Mouse (Mus musculus) heart, postnatal 0 days (tissue): ENCODE data around the gene Dnm3. TPM values are rescaled to one million over a fixed set of nuclear protein-coding genes. Genes with fewer than 3 reads are reported as not detected.
A peak's percentile ranks its signal among the peaks of the same experiment; 100 is the strongest.

ENCODE experiments used
- ATAC-seq: fragments of 200-750 bp; cut with Nextera tagmentation; 2 replicates; pipeline ENCODE4 v1.8.0; 2017; ENCODE audit warnings: low read depth, moderate number of reproducible peaks, moderate library complexity; ENCODE audit not compliant: insufficient read depth
- DNase-seq: peaks from one replicate; pipeline ENCODE4 v3.0.0-alpha.2; 2016; ENCODE audit warnings: low spot score
- H3K27ac ChIP-seq: fragments of 300-500 bp; sonication (generic); 2 replicates; pipeline ENCODE4 v1.5.1; 2014; ENCODE audit warnings: low read depth, mild to moderate bottlenecking
- H3K27me3 ChIP-seq: fragments of 300-500 bp; sonication (generic); 2 replicates; pipeline ENCODE4 v1.6.1; 2014; ENCODE audit warnings: low read length, mixed read lengths; ENCODE audit not compliant: control insufficient read depth, insufficient read depth
- H3K36me3 ChIP-seq: fragments of 300-500 bp; sonication (generic); replicated peaks from 2 replicates; pipeline ENCODE4 v1.6.1; 2014; ENCODE audit warnings: low read length, mixed read lengths; ENCODE audit not compliant: control insufficient read depth, insufficient read depth
- H3K4me1 ChIP-seq: fragments of 300-500 bp; sonication (generic); 2 replicates; pipeline ENCODE4 v1.6.1; 2014; ENCODE audit warnings: antibody characterized with exemption; ENCODE audit not compliant: control insufficient read depth, insufficient read depth
- H3K4me2 ChIP-seq: fragments of 300-500 bp; sonication (generic); 2 replicates; pipeline ENCODE4 v1.6.1; 2014; ENCODE audit warnings: low read depth, mild to moderate bottlenecking, low read length, moderate library complexity
- H3K4me3 ChIP-seq: fragments of 300-500 bp; sonication (generic); 2 replicates; pipeline ENCODE4 v1.5.1; 2014; ENCODE audit warnings: low read depth, low read length
- H3K9ac ChIP-seq: fragments of 300-500 bp; sonication (generic); replicated peaks from 2 replicates; pipeline ENCODE4 v1.6.1; 2014; ENCODE audit warnings: low read depth, low read length, mixed read lengths
- H3K9me3 ChIP-seq: fragments of 300-500 bp; sonication (generic); replicated peaks from 2 replicates; pipeline ENCODE4 v1.6.1; 2016; ENCODE audit warnings: low read length; ENCODE audit not compliant: control insufficient read depth
- CTCF ChIP-seq: IDR thresholded peaks from 2 replicates; pipeline ENCODE4 v1.5.1; 2016; ENCODE audit warnings: antibody characterized with exemption, control low read depth, low read depth
- EP300 ChIP-seq: IDR thresholded peaks from 2 replicates; pipeline ENCODE4 v1.6.1; 2016; ENCODE audit warnings: antibody characterized with exemption, low read depth
- WGBS: fragments of 180-500 bp; shearing (Covaris S2); extraction: QIAGEN DNeasy Blood & Tissue Kit; methylation state at CpG from one replicate; pipeline ENCODE4 v1.1.7; 2014; 5-methylcytosine and 5-hydroxymethylcytosine counted together
- polyA plus RNA-seq: library from polyadenylated mRNA; unstranded; fragments of >200 nt; fragmentation: Nextera tagmentation; extraction: Ambion mirVana; gene quantifications from 2 replicates; pipeline ENCODE4 v1.2.1, GENCODE M21; 2015
- total RNA-seq: library from RNA; depleted of rRNA; stranded (reverse); fragments of >200 nt; gene quantifications from 2 replicates; pipeline ENCODE4 v1.2.3, GENCODE M21; 2014; ENCODE audit warnings: low replicate concordance

Dnm3 gene
- total and polyA plus RNA-seq, 2 experiments from 2014 or later = 1.9 to 2.4 TPM

- WGBS = 43% methylated on average over 3 of the region's 3 CpGs
- H3K27me3 ChIP-seq = no peaks in the 10 kb centered on the region
- H3K4me2 ChIP-seq = no peak overlapping the region
- peak; percentile 29 for DNase-seq
- H3K9ac ChIP-seq = no peak overlapping the region
- H3K9me3 ChIP-seq = no peaks in the 10 kb centered on the region
- TF ChIP-seq CTCF = peak; percentile 60
- TF ChIP-seq EP300 = no peak
- no peaks in the 10 kb centered on the region for H3K4me1 ChIP-seq
- H3K27ac ChIP-seq = no peak overlapping the region
- no peaks in the 10 kb centered on the region for H3K36me3 ChIP-seq
- no peak; the same call in 1 of the 2 replicates for ATAC-seq
- no peak overlapping the region for H3K4me3 ChIP-seq
Measured at GRCm38 (mm10) chr1:161962465-161963377, 515.1 kb downstream of the Dnm3 start.

DNA sequence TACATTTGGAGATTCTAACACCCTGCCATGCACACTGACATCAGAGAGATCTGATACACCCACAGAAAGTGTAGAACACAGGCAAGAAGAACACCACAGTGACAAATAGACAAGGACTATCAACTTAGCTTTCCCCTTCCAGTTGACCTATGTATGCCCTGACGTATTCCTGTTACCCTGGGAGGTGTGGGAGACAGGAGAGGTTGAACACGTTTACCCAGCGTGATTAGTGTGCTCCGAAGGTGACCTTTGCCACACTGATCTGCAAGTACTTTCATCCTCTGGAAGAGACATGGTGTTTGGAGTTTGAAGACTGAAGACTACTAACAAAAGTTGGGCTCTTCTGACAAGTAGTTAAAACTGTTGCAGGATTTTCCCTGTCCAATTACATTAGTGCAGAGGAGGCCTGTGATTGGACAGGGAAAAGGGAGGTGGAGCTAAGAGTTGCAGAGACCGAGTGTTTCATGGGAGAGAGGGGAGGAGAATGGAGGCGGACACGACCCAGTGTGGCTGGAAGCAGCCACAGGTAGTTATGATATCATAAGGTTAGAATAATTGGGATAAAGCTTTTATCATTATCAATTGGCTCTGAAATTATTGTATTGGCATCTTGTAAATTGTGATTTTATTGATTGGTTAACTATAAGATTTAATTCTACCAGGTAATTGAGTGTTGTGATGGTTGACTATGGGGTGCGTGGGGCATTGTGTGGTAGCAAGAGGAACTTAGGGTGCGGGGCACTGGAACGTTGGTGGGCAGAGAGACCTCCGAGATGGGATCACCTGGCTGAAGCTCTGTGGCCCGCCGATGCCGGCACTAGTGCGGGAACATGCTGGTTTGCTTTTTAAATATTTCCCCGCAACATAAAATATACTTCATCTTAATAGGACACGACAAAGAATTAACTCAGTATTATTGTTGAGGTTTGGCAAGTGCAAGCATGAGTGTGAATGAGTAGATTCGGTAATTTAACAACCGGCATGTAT is 519.6 kb downstream of the Dnm3 start:
- TF ChIP-seq EP300 (no peak), CTCF (no peak)
- H3K9ac ChIP-seq = no peak overlapping the region
- no peaks in the 10 kb centered on the region for H3K4me1 ChIP-seq
- H3K36me3 ChIP-seq = no peaks in the 10 kb centered on the region
- no peaks in the 10 kb centered on the region for H3K9me3 ChIP-seq
- H3K27ac ChIP-seq = no peak overlapping the region
- ATAC-seq (no peak), DNase-seq (no peak)
- H3K4me3 ChIP-seq = no peak overlapping the region
- WGBS = 73% methylated on average over 19 of the region's 19 CpGs
- no peaks in the 10 kb centered on the region for H3K27me3 ChIP-seq
- H3K4me2 ChIP-seq = no peak overlapping the region

GRCm38 (mm10) chr1:161955846-161956245 is 522.0 kb downstream of the Dnm3 start:
- WGBS = 52% methylated on average over 5 of the region's 5 CpGs
- Histone ChIP-seq H3K27ac (no peak overlapping the region), H3K4me3 (no peak overlapping the region), H3K4me1 (no peaks in the 10 kb centered on the region), H3K9me3 (no peaks in the 10 kb centered on the region), H3K4me2 (no peak overlapping the region), H3K9ac (no peak overlapping the region), H3K27me3 (no peaks in the 10 kb centered on the region), H3K36me3 (no peaks in the 10 kb centered on the region)
- no peak for TF ChIP-seq EP300
- TF ChIP-seq CTCF = no peak
- ATAC-seq (no peak), DNase-seq (no peak)

DNA sequence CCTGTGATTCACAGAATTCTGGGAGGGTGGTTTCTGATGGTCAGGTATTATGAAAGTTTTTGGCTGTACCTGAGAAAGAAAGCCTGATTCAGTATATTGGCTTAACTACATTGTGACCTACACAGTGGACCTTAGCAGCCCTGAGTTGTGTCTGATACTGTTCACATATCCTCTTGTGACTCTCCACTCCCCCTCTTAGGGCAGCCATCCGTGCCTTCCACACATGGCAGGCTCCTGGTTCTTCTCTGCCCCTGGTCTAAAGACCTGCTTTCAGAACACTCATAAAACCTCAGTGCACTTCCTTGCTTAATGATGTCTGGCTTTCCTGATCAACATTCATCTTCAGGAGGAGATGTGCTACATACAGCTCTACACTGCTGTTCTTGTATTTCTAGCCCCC is 525.2 kb downstream of the Dnm3 start:
- no peaks in the 10 kb centered on the region for H3K9me3 ChIP-seq
- no peak overlapping the region for H3K4me2 ChIP-seq
- H3K4me3 ChIP-seq = no peak overlapping the region
- H3K27ac ChIP-seq = no peak overlapping the region
- no peak overlapping the region for H3K9ac ChIP-seq
- TF ChIP-seq EP300 (no peak), CTCF (no peak)
- H3K27me3 ChIP-seq = no peaks in the 10 kb centered on the region
- ATAC-seq = no peak
- no peaks in the 10 kb centered on the region for H3K36me3 ChIP-seq
- DNase-seq = no peak
- WGBS = 33% methylated on average over 1 of the region's 1 CpGs
- no peaks in the 10 kb centered on the region for H3K4me1 ChIP-seq

DNA sequence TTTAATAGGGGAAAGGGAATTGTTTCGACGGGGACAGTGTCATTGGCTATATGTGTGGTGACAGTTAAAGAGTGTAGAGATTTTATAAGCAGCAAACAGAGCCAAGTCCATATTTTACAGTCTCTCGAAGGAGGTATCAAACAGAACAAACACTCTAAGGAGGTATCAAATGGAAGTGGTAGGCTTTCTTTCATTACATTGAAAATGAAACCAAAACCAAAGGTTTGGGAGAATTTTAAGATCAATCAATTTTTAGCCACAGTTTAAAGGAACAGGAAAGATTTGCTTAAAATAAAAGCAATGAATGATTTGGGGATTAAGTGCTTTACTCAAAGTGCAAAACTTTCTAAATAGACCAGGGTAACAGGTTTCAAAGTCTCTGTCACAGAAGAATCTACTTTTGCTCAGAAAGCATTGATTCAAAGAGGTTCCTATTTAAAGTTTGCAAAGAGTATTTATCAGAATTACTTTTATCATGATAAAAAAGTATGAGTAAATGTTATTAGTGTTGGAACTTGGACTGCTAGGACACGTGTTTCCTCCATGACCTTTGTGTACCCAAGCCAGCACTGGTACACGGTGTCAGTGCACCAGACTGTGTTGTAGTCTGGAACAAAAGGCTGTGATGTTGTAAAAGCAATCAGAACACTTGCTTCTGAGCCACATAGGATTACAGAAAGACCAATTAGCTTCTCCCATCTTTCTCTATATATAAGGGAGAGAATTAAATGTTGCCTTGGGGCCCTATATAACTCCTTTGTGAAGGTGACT is 526.6 kb downstream of the Dnm3 start:
- no peak overlapping the region for H3K27ac ChIP-seq
- ATAC-seq = no peak

More for the DNA sequence above, 526.6 kb downstream of the Dnm3 start:
- Histone ChIP-seq H3K4me1 (no peaks in the 10 kb centered on the region), H3K36me3 (no peaks in the 10 kb centered on the region), H3K9ac (no peak overlapping the region), H3K27me3 (no peaks in the 10 kb centered on the region), H3K4me2 (no peak overlapping the region), H3K9me3 (no peaks in the 10 kb centered on the region), H3K4me3 (no peak overlapping the region)
- TF ChIP-seq CTCF = no peak
- TF ChIP-seq EP300 = no peak
- WGBS = 66% methylated on average over 5 of the region's 5 CpGs
- no peak for DNase-seq
